Mouse (Mus musculus) frontal cortex, postnatal 14 days (tissue): ENCODE results near the gene Kcnip1.

Experiments used
- DNase-seq, 2 experiments: peaks; one replicate each; pipeline ENCODE4 v3.0.0; 2022; ENCODE audit warnings: low spot score in 2 of 2

Gene Kcnip1

GRCm38 (mm10) chr11:33843294-33843864, 149.6 kb downstream of the Kcnip1 start:
- no peak for DNase-seq

GRCm38 (mm10) chr11:33839049-33839448, 153.9 kb downstream of the Kcnip1 start:
- DNase-seq, result no peak

GRCm38 (mm10) chr11:33829774-33830173, 163.2 kb downstream of the Kcnip1 start:
- DNase-seq, result no peak

GRCm38 (mm10) chr11:33827829-33828206, 165.1 kb downstream of the Kcnip1 start:
- peak in 1 of 2 experiments; percentile 20 for DNase-seq

GRCm38 (mm10) chr11:33827085-33827828, 165.7 kb downstream of the Kcnip1 start:
- no peak for DNase-seq

GRCm38 (mm10) chr11:33824739-33825138, 168.2 kb downstream of the Kcnip1 start:
- DNase-seq, result no peak

- no peak for DNase-seq
Observed at GRCm38 (mm10) chr11:33821331-33821730, 171.6 kb downstream of the Kcnip1 start.

- no peak for DNase-seq
Observed at GRCm38 (mm10) chr11:33820876-33821275, 172.1 kb downstream of the Kcnip1 start.

- DNase-seq, result no peak
Observed at GRCm38 (mm10) chr11:33818861-33819503, 174.0 kb downstream of the Kcnip1 start.

- DNase-seq, result no peak
Observed at GRCm38 (mm10) chr11:33816020-33816419, 176.9 kb downstream of the Kcnip1 start.

GRCm38 (mm10) chr11:33810105-33810504, 182.8 kb downstream of the Kcnip1 start:
- no peak for DNase-seq

- no peak for DNase-seq
Observed at GRCm38 (mm10) chr11:33803093-33803492, 189.9 kb downstream of the Kcnip1 start.

GRCm38 (mm10) chr11:33800436-33801088, 192.4 kb downstream of the Kcnip1 start:
- DNase-seq, result no peak

- no peak for DNase-seq
Observed at GRCm38 (mm10) chr11:33799933-33800332, 193.0 kb downstream of the Kcnip1 start.

GRCm38 (mm10) chr11:33798094-33798648, 194.8 kb downstream of the Kcnip1 start:
- no peak for DNase-seq

GRCm38 (mm10) chr11:33787362-33787761, 205.6 kb downstream of the Kcnip1 start:
- DNase-seq, result no peak

- DNase-seq, result no peak
Observed at GRCm38 (mm10) chr11:33786572-33786971, 206.4 kb downstream of the Kcnip1 start.

- DNase-seq, result no peak
Observed at GRCm38 (mm10) chr11:33781561-33781971, 211.4 kb downstream of the Kcnip1 start.

- DNase-seq, result no peak
Observed at GRCm38 (mm10) chr11:33780263-33780662, 212.7 kb downstream of the Kcnip1 start.

GRCm38 (mm10) chr11:33772615-33773141, 220.3 kb downstream of the Kcnip1 start:
- no peak for DNase-seq

- DNase-seq, result no peak
Observed at GRCm38 (mm10) chr11:33772043-33772442, 220.9 kb downstream of the Kcnip1 start.
